Mouse (Mus musculus) spleen, postnatal 10 days (tissue): ENCODE measurements around the gene Axin2.
"Not testable (repeated sequence)": the region's sequence is repeated elsewhere in the genome, so short reads cannot be mapped to it uniquely, and the experiment has no call there.

Source experiments
- DNase-seq, 2 experiments: peaks; one replicate each; pipeline ENCODE4 v3.0.0; 2021 to 2022; ENCODE audit warnings: low spot score in 2 of 2

Gene Axin2

DNA sequence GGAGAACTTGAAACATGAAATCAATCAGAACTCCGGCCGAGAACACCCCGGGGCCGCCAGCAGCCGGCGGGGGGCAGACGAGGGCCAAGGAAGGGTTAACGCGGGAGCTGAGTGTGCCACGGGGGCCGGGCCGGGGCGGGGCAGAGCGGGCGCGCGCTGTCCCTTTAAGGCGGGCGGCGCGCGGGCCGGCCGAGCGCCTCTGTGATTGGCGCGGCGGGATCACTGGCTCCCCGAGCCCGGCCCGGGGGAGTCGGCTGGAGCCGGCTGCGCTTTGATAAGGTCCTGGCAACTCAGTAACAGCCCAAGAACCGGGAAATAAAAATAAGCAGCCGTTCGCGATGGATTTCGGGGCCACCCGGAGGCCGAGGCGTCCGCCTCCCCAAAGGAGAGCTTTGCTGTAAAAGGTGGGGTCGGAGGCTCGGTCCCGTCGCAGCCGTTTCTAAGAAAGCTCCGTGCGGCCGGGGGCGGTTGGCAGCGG, at the start of gene Axin2:
Gene Axin2, plus strand, starts transcription at position 192 of the 478 bp plus-strand sequence.
- peak; percentile 33 to 72 for DNase-seq

DNA sequence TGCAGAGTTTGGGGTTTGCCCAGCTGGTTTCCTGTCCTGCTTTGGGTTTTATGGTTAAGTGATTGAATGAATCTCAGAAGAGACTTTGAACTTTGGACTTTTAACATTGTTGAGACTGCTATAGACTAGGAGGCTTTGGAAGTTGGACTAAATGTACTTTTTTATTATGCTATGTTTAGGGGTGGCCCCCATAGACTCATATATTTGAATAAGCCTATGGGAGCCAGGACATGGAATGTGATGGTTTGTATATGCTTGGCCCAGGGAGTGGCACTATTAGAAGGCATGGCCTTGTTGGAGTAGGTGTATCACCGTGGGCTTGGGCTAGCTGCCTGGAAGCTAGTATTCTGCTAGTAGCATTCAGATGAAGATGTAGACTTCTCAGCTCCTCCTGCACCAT, 48.9 kb upstream of the Axin2 start:
- DNase-seq: not testable (repeated sequence)

DNA sequence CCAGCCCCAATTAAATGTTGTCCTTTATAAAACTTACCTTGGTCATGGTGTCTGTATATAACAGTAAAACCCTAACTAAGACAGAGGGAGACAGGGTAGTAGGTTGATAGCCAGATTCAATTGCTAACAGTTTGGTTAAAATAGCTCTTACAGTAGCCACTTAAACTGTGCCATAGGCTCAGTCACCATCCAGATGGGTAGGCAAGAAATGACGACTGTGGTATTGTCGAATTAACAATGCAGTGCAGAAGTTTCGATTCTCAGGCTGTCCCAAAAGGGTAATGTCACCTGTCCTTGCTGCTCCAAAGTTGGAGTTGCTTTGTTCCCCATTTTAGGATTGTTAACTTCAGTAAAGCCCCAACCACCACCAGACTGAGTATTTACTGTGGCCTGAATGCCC, 48.4 kb upstream of the Axin2 start:
- no peak for DNase-seq

DNA sequence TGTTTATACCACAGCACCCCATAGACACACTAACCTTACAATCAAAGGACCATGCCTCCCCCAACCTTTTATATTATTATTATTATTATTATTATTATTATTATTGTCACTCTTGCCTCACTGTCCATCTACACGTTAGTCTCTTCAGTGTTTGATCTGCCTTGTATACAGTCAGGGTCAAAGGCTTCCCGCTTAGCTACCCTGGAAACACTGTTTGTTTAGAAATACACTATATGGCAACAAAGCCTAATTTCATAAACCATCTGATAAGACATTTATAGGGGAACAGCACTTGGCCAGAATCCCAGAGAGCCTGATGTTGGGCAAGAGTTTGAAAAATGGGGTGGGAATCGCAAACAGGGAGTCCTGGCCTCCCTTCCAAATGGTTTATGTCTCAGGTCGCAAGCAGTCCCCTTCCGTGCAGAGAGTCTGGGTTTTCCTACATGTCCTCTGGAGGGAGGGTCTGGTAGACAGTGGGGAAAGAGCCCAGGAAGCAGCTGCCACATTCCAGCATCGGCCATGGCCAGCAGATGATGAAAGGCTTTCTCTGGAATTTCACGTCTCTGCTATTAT, 43.4 kb upstream of the Axin2 start:
- DNase-seq: no peak

DNA sequence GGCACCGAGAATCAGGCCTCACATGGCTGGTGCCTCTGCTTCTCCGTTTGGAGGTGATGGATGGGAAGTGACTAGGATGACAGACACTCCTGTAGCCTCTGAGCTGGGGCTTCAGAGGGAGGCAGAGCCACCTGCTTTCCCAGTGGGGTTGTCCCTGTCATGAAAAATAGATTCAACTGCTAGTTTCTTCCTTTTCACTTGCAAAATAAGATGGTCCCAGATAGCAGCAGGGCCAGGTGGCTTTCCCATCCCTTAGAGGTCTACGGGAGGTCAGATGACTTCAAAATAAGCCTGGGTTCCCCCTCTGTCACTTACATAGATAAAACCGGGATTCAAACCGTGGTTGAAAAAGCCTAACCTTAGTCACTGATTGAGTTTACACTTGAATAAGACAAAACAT, 42.6 kb upstream of the Axin2 start:
- DNase-seq: no peak

DNA sequence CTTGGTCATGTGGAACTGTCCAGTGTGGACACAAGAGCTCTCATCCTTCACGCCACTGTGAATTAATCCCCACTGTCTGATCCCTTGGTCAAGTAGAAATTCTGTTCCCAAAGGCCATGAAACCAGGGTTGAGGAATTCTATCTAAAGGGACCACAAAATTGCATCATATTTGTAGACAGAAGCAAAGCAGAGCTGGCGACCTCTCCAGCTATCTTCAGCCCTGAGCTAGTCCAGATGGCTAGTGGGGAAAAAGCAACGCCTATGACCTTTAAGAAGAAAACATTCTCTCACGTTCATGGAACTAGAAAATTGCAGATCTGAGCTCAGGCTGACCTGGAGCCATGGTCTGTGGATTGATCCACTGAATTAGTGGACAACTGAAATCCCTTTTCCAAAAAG, 39.6 kb upstream of the Axin2 start:
- DNase-seq: no peak

DNA sequence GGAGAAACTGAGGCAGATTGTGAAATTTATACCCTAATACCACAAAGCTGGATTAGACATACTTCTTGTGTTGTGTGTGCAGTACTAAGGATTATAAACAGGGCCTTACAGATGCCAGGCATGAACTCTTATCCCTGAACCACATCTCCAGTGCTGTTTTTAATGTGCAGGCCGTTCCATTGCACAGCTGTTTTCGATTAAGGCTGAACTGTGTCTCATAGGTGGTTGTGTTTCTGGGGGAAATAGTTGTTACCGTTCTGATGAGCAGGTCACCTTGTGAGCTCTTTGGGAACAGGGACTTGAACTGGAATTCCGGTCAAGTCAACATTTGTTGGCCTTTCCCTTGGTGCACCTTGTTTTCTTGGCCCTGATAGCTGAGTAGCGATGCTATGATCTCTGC, 38.5 kb upstream of the Axin2 start:
- no peak for DNase-seq

DNA sequence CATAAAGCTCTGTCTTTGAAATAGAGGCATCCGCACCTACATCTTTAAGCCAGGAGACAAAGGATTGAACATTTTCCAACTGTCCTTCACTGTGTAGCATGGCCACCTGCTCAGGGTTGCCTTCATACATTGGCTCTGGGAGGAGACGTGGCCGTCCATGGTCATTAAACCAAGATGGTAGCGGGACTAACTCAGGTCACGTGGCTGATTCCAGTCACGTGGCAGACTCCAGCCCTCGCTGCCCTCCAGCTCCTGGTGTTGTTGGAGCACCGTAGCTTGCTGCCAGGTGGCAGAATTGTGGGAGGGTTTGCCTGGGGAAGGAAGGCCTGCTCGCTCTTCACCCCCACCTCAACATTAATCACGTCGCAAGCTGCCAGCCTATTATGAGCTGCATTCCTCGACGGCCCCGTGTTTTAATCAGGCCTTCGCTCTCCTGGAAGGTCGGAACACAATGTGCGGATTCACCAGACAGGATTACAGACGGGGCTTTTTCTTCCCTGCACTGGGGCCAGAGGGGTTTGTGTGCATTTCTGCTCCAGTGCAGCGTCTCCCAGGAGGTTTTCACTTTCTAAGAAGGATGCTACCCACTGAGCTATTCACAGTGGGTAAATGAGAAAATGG, 34.8 kb upstream of the Axin2 start:
- DNase-seq: no peak

DNA sequence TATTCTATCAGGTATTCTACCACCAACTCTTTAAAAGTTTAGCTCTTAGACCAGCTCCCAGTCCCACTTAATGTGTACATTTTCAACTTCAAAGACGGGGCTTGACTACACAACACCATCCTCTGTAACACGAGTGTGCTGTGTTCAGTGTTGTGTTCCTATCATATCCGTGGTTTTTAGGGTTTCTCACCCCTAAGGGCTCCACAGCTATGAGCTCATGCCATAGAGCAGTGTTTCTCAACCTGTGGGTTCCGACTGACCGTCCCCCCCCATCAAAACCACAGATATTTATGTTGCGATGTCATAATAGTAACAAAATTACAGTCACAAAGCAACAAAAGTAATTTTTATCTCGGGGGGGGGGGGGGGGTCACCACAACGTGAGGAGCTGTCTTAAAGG, 34.1 kb upstream of the Axin2 start:
- no peak for DNase-seq

DNA sequence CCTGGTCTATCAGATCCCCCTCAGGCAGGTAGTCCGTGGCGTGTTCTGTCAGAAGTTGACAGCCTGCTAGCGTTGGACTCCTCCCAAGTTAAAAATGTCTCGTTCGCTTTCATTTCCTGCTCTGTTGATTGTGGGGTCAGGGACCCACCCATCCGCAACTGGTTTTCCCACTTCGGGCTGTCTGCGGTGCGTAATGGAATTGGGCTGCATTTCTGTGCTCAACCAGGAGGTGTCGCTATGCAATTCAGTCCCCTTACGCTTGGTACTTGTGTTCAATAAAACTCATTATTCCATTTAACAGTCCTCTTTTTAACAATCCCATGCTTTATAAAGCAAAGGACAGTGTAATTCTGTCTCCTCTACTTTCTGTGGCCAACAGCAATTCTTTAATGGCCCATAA, 31.0 kb upstream of the Axin2 start:
- no peak for DNase-seq

DNA sequence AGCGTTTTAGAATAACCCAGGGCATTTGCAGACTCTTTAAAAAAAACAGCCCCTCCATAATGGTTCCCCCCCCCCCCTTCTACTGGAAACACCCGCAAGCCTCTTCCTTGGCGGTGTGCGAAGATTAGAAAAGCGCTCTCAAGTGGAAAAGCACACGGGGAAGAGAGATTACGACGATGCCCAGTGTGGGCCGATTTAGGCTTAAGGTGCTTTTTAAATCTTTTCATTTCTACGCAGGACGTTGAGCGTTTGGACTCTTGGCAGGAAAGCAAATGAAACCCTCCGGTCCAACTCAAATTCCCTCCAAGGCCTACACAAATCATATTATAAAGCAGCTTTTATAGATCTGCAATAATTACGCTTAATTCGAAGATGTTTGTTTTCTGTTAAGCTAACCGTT, 29.6 kb upstream of the Axin2 start:
- no peak for DNase-seq

DNA sequence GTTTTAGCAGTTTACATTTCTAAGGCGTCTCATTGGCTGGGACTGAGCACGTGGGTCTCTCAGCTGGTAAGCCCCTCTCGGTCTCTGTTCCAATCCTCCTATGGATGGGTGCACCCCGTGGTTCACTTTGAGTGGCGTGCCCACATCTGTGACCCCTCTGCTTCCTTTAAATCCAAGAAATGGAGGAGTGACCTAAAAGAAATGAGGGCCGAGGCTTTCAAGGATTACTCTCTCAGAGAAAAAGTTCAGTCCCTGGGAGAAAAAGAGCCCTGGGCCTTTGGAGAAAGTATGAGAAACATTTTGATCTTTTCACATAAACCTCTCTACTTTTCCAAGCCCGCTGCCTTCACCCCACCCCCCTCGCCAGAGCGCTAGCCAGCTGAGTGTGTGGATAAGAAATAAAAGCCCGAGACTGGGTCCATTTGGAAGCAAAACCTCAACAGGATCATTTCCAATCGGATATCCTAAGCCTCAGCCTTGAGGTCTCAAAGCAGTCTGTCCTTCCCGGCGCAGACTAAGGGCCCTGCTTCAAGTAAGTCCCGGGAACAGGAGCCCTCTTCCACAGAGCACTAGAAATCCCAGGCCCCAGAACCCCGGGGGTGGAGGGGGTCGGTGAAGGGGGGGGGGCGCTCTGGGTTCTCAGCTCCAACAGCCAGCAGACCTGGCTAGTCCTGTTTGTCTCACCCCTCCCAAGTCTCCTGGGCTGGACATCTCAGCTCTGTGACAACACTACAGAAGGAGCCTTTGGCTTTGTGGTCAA, 28.9 kb upstream of the Axin2 start:
- no peak for DNase-seq

DNA sequence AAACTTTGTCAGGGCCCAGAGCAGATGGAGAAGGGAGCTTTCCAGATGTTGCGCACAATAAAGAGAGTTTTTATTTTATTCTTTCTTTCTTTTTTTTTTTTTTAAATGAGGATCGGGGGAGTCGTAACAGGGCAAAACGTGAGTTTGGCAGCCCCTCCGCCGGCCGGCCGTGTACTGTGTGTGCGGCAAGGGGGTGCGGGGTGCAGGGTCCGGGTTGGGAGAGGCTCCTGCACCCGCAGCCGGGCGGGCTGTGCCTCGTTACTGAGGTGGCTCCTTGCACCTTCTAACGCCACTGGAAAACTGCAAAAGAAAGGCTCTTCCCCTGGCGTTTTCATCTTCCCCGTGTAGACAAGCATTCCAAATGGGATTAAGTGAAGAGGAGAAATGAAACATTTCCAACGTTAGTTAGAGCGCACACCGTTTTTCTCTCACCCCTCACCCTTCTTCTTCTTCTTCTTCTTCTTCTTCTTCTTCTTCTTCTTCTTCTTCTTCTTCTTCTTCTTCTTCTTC, 28.2 kb upstream of the Axin2 start:
- DNase-seq: no peak

DNA sequence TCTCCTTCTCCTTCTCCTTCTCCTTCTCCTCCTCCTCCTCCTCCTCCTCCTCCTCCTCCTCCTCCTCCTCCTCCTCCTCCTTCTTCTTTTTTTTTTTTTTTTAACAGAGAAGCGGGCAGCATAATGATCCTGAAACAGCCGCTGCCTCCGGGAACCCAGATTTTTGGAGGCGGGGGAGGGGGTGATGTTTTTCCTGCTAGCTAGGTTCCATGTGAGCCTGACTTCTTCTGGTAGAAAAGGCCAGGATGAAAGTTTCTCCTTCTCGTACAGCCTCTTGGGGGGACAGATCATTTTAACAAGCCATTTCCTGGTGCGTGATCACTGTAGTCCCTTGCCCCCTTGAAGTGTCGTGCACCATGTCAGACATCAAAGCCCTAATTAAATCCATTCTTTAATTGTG, 27.7 kb upstream of the Axin2 start:
- DNase-seq: no peak

DNA sequence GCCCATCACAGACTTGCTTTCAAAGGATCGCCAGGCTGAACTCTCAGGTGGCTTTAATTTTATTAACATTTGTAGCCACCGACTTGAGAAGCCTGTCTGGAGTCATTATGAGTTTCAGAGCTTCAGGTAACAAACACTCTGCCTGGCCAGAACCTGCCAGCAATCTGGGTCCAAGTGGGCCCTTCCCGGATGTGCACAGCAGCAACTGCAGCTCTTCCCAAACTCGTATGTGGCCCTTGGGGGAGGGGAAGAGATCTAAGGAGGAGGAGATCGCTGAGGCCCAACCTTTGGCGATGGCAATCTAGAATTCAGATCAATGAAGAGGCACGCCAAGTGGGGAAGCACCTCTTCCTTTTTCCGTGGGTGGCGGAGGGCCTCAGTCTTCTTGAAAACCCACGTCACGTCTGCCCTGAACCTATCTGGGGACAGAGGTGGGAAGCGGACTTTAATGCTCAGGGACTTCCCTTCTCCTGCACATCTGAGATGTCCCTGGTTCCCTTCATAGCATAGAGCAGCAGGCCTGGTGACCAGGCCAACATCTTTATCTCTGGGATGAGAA, 26.8 kb upstream of the Axin2 start:
- no peak for DNase-seq

DNA sequence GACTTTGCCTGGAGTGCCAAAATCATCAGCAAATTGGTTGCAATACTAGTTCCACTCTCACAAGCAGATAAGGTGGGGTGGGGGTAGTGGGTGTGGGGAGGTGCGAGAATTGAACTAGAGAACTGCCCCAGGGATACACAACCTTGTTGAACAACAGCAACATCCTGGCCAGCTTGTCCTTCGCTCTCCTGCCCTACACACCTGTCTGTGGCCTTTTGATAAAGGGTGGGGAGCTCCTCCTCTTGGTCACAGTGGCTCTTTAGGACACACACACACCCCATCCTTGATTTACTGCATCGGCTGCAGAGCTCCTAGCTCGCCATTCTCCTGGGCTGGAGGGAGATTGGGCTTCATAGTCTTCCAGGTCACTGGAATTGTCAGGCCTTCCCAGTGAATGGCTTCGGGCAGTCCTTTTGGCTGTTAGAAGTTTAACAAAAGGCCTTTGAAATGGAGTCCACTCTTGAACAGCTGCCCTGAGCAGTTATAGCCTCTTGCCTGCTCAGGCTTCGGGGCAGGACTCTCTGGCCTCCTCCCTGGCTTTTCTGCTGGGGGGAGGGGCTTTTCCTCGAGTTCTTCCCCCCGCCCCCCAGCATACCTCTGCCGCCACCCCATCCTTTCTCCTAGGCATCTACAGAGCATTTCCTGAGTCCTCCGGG, 26.2 kb upstream of the Axin2 start:
- no peak for DNase-seq

DNA sequence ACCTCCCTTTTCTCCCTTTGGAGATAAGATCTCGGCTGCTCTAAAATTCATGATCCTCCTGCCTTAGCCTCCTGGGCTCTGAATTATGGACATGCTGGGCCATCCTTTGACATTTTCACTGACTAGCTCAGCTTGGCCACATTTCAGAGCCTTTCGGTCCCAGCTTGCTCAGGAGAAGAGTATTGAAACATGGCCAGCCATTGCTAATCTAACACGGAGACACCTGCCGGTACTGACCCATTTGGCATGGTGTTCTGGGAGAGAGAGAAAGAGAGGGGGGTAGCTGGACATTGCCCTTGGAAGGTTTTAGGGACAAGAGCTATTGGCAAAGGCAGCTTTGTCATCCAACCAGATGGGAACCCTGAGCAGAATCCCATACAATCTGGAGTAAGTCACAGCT, 23.1 kb upstream of the Axin2 start:
- no peak for DNase-seq

DNA sequence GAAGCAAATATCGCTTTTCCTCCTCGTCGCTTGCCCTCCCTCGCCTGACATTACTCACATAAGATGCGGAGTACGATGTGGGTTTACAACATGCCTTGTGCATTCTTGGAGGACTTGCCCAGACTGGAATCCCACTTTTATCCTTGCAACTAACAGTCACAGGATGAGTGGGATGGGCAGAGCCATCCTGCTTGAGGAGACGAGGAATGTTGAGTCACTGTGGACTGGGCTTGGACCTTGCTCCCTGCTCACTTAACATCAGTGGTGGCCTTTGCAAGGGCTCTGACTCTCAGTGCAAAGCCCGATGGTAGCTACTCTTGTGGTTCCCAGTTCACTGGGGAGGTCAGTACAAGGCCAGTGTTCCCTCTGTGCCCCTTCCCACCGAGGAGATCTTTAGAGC, 22.1 kb upstream of the Axin2 start:
- no peak for DNase-seq

DNA sequence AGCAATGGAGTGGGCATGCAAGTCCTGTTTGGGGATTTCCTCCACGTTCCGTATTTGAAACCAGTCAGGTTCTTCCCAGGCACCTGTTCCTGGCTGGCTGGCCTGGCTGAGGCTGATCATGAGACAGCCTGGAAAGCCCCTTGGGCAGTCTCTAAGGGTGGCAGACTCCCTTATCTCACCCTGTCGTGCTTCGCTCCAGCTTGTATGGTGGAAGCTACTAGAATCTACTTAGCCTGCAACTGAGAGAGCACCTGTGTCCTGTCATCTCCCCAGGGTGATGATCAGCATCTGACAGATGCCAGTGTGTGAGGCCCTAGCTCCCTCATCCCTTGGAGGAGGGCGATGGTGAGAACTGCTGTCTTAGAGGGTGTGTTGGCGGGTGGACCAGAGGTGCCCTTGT, 21.7 kb upstream of the Axin2 start:
- no peak for DNase-seq

DNA sequence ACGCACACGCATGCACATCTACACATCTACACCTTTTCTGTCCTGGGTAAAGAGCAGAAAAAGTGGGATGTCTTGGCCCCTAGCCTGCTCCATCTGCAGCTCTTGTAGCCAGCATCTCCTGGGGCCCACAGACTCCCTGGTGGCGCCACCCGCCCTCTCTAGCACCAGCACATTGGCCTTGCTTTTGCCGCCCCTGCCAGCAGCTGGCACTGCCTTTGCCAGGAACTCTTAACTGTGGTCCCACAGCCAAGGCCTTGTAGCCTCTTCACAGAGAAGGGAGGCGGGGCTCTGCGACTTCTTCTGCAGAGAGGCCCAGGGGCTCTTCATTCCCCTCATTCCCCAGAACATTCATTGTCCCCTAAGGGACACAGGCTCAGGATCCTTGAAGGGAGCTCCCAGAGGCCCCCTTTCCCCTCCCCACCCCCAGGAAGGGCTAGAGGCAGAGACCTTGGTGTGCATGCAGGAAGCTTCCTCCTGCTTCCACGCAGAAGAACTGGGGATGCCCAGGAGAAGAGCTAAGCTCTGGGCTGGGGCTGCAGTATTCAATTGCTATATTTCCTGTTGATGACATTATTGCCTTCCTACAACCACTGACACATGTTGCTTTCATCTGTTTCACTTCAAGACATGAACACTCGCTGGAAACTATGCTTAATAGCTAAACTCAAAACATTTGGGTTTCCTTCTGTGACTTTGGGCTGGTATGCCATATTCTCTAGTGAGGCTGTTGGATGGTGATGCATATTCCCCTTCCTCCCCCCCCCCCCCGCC, 19.2 kb upstream of the Axin2 start:
- no peak for DNase-seq

DNA sequence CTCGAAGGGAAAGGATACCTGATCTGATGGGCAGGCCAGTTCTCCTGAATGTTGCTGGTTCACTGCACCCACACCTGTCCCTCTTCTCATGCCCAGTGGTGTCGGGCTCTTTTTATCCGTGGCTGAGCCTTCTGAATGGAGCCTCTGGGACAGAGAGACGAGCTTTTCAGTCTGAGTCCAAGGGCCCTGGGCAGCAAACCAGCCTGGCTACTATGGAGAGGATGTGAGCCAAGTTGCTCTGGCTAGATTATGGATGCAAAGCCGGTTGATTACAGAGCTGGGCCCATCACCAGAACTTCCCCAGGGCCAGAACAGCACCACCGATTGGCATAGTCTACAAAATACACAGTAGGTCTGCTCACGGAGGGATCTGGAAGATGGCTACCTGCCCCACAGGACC, 18.5 kb upstream of the Axin2 start:
- DNase-seq: no peak
